Mouse (Mus musculus) layer of hippocampus, adult 18-20 months (tissue): ENCODE results near the gene Gm11554. TPM values are rescaled to one million over a fixed set of nuclear protein-coding genes. Genes with fewer than 3 reads are reported as not detected.
"Not testable (repeated sequence)": the region's sequence is repeated elsewhere in the genome, so short reads cannot be mapped to it uniquely, and the experiment has no call there.

Experiments
- DNase-seq, 2 experiments: peaks; one replicate each; pipeline ENCODE4 v3.0.0; 2022; ENCODE audit warnings: low spot score in 2 of 2
- long read RNA-seq: library from polyadenylated mRNA; stranded (forward); transcript quantifications from one replicate; pipeline ENCODE4 v2.0.0, GENCODE M21; 2021
- total RNA-seq, 2 experiments: library from RNA; stranded (reverse); gene quantifications; 2 replicates each; pipeline ENCODE4 v1.2.3; 2021

Gene Gm11554
- total RNA-seq, result not detected
- long read RNA-seq, result 0 reads

DNA sequence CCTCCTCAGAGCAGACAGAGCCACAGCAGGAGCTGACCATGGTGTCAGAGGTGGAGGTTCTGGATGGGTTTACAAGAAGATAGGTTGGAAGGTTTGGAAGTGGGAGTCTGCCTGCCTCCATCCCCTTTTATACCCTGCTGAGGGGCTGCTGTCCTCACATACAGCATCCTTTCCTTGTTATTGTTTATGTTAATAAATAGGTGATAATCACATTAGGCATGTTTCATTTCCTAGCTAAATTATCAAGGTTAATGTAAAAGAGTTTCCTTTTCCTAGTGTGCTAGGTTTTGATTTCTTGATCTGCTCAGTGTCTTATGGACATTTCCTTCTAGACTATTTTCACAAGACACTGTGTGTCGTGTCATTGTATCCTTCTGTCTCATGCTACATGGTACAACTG is at the start of gene Gm11554:
Gm11554 (minus strand) TSS at position 101 of the 400 bp plus-strand sequence.
- not testable (repeated sequence) for DNase-seq

DNA sequence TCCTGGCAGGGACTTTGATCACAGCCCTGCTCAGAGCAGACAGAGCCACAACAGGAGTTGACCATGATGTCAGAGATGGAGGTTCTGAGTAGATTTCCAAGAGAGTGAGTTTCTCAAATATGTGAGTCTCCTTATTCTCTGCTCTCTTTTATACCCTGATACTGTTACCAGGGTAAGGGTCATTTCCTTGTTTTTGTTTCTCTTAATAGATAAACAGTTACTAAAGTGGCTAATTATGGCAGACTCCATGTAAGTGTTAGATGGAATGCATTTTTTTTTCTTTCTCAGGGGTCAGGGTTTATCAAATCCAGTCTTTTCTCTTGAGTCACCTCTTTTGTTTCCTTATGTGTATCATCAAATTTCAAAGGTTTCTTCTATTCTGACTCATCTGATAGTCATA is 47.3 kb upstream of the Gm11554 start, which contains the start of gene Krtap4-16:
Krtap4-16 (minus strand) TSS at position 101 of the 400 bp plus-strand sequence.
- DNase-seq, result no peak

DNA sequence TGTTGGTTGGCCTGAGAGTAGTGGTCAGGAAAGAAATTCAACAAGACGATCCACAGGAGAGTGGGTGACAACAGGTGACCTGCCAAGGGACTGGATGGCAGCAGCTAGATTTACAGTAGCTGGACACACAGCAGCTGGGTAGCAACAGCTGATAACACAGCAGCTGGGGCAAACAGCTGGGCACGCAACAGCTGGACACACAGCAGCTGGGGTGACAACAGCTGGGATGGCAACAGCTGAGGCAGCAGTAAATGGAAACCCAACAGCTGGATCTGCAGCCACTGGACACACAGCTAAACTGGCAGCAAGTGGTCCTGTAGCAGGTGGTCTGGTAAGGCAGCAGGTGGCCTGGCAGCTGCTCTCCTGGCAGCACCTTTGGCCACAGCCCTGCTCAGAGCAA is 42.5 kb upstream of the Gm11554 start:
- no peak for DNase-seq

DNA sequence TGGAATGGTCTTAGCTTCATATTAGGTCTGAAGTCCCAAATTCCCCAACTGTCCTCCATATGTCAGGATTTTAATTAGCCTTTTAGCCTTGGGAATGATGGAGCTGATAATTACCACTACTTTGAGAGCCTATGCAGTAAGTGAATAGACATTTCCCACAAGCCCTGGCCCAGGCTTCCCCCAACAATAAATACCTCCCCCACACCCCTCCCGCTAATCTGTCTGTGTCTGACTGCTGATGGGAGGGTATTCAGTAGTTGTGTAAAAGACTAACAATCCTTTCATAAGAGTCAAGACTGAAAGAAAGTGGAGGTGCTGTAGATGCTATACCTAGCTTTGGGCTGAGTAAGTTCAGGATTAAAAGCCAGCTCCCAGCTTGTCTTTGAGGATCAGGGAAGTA is 37.9 kb upstream of the Gm11554 start:
- no peak for DNase-seq

DNA sequence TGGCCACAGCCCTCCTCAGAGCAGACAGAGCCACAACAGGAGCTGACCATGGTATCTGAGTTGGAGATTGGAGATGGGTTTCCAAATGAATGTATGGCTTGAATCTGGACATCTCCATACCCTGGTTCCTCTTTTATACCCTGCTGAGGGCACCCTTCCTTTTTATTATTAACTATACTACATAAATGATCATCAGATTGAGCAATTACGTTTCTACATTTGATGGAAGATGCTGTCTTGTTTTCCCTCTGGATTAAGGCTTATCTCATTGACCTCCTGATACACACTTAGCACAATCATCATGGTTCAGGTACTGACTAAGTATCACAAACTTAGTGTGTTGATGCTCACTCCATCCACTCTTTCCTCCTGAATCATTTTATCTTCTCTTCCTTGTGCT is 33.7 kb upstream of the Gm11554 start, which contains the start of gene 2300003K06Rik:
2300003K06Rik (minus strand) TSS at position 101 of the 400 bp plus-strand sequence.
- DNase-seq, result no peak

DNA sequence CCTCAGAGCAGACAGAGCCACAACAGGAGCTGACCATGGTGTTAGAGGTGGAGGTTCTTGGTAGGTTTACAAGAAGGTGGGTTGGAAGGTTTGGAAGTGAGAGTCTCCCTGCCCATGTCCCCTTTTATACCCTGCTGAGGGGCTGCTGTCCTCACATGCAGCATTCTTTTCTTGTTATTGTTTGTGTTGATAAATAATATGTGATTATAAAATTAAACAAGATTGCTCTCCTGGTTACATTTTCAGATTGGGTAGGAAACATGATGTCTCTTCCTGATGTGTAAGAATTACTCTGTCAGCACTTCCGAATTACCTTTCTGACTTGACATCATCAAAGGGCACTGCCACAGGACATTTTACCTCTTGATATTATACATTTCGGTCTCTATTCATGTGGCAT is 11.3 kb upstream of the Gm11554 start, which contains the start of gene Gm11564:
Gm11564 (minus strand) TSS at position 101 of the 400 bp plus-strand sequence.
- not testable (repeated sequence) for DNase-seq

DNA sequence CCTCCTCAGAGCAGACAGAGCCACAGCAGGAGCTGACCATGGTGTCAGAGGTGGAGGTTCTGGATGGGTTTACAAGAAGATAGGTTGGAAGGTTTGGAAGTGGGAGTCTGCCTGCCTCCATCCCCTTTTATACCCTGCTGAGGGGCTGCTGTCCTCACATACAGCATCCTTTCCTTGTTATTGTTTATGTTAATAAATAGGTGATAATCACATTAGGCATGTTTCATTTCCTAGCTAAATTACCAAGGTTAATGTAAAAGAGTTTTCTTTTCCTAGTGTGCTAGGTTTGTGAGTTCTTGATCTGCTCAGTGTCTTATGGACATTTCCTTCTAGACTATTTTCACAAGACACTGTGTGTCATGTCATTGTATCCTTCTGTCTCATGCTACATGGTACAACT is 5.5 kb upstream of the Gm11554 start, which contains the start of gene Krtap4-13:
Krtap4-13 (minus strand) TSS at position 101 of the 400 bp plus-strand sequence.
- DNase-seq, result not testable (repeated sequence)

DNA sequence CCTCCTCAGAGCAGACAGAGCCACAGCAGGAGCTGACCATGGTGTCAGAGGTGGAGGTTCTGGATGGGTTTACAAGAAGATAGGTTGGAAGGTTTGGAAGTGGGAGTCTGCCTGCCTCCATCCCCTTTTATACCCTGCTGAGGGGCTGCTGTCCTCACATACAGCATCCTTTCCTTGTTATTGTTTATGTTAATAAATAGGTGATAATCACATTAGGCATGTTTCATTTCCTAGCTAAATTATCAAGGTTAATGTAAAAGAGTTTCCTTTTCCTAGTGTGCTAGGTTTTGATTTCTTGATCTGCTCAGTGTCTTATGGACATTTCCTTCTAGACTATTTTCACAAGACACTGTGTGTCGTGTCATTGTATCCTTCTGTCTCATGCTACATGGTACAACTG is 5.4 kb downstream of the Gm11554 start, which contains the start of gene Gm11569:
Gm11569 (minus strand) TSS at position 101 of the 400 bp plus-strand sequence.
- DNase-seq, result not testable (repeated sequence)

DNA sequence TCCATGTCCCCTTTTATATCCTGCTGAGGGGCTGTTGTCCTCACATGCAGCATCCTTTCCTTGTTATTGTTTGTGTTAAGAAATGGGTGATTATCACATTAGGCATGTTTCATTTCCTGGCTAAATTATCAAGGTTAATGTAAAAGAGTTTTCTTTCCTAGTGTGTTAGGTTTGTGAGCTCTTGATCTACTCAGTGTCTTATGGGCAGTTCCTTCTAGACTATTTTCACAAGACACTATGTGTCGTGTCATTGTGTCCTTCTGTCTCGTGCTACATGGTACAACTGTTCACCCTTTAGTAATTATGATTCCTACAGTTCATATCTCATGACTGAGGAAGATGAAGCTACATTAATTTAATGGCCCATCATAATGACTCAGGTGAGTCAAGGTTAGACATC is 10.9 kb downstream of the Gm11554 start, which contains the start of gene Gm11596:
Gm11596 (minus strand) TSS at position 101 of the 400 bp plus-strand sequence.
- DNase-seq, result no peak

DNA sequence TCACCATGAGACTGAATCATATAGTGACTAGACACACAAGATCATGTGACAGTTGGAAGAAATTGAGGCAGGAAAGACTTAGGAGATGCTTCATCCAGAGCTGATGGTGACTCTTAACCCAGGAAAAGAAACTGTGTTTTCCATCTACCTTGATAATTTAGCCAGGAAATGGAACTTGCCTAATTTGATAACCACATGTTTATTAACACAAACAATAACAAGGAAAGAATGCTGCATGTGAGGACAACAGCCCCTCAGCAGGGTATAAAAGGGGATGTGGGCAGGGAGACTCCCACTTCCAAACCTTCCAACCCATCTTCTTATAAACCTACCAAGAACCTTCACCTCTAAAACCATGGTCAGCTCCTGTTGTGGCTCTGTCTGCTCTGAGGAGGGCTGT is 19.3 kb downstream of the Gm11554 start, which contains the start of gene Krtap4-9:
Krtap4-9 (plus strand) TSS at position 301 of the 400 bp plus-strand sequence.
- DNase-seq, result not testable (repeated sequence)

DNA sequence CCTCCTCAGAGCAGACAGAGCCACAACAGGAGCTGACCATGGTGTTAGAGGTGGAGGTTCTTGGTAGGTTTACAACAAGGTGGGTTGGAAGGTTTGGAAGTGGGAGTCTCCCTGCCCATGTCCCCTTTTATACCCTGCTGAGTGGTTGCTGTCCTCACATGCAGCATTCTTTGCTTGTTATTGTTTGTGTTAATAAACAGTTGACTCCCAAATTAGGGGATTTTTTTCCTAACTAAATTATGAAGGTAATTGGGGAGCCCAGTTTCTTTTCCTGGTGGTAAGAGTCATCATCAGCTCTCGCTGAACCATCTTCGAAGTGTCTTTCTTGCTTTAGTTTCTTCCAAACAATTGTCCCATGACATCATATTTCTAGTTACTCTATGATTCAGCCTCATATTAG is 23.6 kb downstream of the Gm11554 start, which contains the start of gene Krtap4-8:
Krtap4-8 (minus strand) TSS at position 101 of the 400 bp plus-strand sequence.
- DNase-seq, result no peak

DNA sequence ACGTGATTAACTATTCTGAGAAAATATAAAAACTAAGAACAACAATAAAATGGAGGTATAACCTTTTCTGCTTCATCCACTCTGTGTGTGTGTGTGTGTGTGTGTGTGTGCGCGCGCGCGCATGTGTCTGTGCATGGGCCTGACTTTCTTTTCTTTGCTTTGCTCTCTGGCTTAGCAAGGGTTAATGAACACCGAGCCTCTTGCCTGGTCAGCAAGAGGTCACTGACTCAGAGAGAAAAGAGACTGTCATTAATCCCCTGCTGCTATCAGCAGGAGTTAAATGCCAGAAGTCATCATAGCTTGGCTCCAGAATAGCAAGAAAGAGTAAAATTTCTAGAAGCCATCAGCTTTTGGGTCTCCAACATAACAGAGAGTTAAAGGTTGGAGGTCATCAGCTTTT is 25.8 kb downstream of the Gm11554 start:
- no peak for DNase-seq

DNA sequence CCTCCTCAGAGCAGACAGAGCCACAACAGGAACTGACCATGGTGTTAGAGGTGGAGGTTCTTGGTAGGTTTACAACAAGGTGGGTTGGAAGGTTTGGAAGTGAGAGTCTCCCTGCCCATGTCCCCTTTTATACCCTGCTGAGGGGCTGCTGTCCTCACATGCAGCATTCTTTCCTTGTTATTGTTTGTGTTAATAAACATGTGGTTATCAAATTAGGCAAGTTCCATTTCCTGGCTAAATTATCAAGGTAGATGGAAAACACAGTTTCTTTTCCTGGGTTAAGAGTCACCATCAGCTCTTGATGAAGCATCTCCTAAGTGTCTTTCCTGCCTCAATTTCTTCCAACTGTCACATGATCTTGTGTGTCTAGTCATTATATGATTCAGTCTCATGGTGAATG is 31.4 kb downstream of the Gm11554 start, which contains the start of gene Gm11595:
Gm11595 (minus strand) TSS at position 101 of the 400 bp plus-strand sequence.
- not testable (repeated sequence) for DNase-seq

DNA sequence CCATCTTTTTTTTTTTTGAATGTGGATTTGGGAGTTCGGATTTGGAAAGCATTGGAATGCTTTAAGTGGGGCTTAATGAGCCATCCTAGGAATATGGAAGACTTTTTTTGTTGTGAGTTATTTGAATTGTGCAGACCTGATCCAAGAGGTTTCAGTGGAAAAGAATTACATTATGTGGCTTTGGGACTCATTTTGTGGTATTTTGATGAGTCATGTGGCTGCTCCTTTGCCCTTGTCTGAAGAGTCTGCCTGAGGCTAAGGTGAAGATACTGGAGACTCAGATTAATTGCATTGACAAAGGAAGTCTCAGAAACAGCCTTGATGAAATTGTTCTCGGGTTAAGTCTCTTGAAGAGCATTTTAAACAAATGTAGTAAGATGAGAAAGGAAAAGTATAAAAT is 35.8 kb downstream of the Gm11554 start:
- DNase-seq, result no peak

DNA sequence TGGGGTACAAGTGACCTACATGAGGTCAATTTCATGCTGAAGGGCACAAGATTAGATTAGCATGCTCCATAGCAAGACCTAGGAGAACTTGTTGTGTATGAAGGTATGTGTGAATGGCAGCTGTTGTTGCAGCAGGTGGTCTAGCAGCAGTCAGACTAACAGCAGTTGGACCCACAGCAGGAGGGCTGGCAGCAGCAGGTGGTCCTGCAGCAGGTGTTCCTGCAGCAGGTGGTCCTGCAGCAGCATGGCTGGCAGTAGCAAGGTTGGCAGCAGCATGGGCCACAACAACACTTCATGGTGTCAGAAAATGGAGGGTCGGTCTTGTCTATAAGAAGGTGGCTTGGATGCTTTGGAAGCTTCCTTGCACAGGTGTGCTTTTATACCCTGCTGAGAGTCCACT is 45.4 kb downstream of the Gm11554 start:
- DNase-seq, result no peak

Other genes starting within 250 kb of the Gm11554 start
- not detected for gene Krtap3-2, start 247.6 kb downstream of the Gm11554 start, total RNA-seq
- gene Gm11939, start 245.0 kb downstream of the Gm11554 start, total RNA-seq, result not detected
- gene Krtap3-1, start 237.8 kb downstream of the Gm11554 start, total RNA-seq, result not detected
- not detected for gene Krtap1-5, start 223.4 kb downstream of the Gm11554 start, total RNA-seq
- gene Krtap1-4, start 220.8 kb downstream of the Gm11554 start, total RNA-seq, result not detected
- not detected for gene Krtap1-3, start 213.1 kb downstream of the Gm11554 start, total RNA-seq
- not detected for gene Krtap9-3, start 206.3 kb downstream of the Gm11554 start, total RNA-seq
- not detected for gene Gm11938, start 201.1 kb downstream of the Gm11554 start, total RNA-seq
- not detected for gene Gm11937, start 194.3 kb downstream of the Gm11554 start, total RNA-seq
- not detected for gene Krtap2-4, start 189.6 kb downstream of the Gm11554 start, total RNA-seq
- gene Gm11562, start 184.0 kb downstream of the Gm11554 start, total RNA-seq, result not detected
- not detected for gene Krtap4-1, start 176.2 kb downstream of the Gm11554 start, total RNA-seq
- not detected for gene Krtap4-2, start 169.4 kb downstream of the Gm11554 start, total RNA-seq
- gene Krtap4-7, start 160.4 kb downstream of the Gm11554 start, total RNA-seq, result not detected
- not detected for gene Gm11555, start 154.2 kb downstream of the Gm11554 start, total RNA-seq
- not detected for gene Gm11563, start 145.5 kb downstream of the Gm11554 start, total RNA-seq
- not detected for gene Krtap4-6, start 138.5 kb downstream of the Gm11554 start, total RNA-seq
- gene Gm14190, start 113.7 kb downstream of the Gm11554 start, total RNA-seq, result not detected
- gene Gm14180, start 70.2 kb downstream of the Gm11554 start, total RNA-seq, result not detected
- gene Gm11595, start 31.5 kb downstream of the Gm11554 start, total RNA-seq, result not detected
- gene Krtap4-8, start 23.7 kb downstream of the Gm11554 start, total RNA-seq, result not detected
- not detected for gene Krtap4-9, start 19.2 kb downstream of the Gm11554 start, total RNA-seq
- gene Gm11596, start 11.0 kb downstream of the Gm11554 start, total RNA-seq, result not detected
- not detected for gene Gm11569, start 5.5 kb downstream of the Gm11554 start, total RNA-seq
- not detected for gene Krtap4-13, start 5.4 kb upstream of the Gm11554 start, total RNA-seq
- gene Gm11564, start 11.2 kb upstream of the Gm11554 start, total RNA-seq, result not detected
- not detected for gene 2300003K06Rik, start 33.6 kb upstream of the Gm11554 start, total RNA-seq
- not detected for gene Krtap4-16, start 47.2 kb upstream of the Gm11554 start, total RNA-seq
- not detected for gene Gm11568, start 53.5 kb upstream of the Gm11554 start, total RNA-seq
- gene Gm11559, start 60.0 kb upstream of the Gm11554 start, total RNA-seq, result not detected
- not detected for gene Krtap9-1, start 68.9 kb upstream of the Gm11554 start, total RNA-seq
- not detected for gene Gm11567, start 74.7 kb upstream of the Gm11554 start, total RNA-seq
- gene Krtap31-1, start 103.5 kb upstream of the Gm11554 start, total RNA-seq, result not detected
- gene Gm11565, start 110.3 kb upstream of the Gm11554 start, total RNA-seq, result not detected
- not detected for gene Krtap31-2, start 131.8 kb upstream of the Gm11554 start, total RNA-seq
- not detected for gene Krtap9-5, start 144.0 kb upstream of the Gm11554 start, total RNA-seq
- not detected for gene Krtap29-1, start 174.6 kb upstream of the Gm11554 start, total RNA-seq
- not detected for gene Krtap16-1, start 182.2 kb upstream of the Gm11554 start, total RNA-seq
- not detected for gene Krtap17-1, start 189.5 kb upstream of the Gm11554 start, total RNA-seq
- not detected for gene Krt33a, start 211.8 kb upstream of the Gm11554 start, total RNA-seq
- gene Krt33b, start 225.4 kb upstream of the Gm11554 start, total RNA-seq, result not detected
- not detected for gene Krt34, start 237.1 kb upstream of the Gm11554 start, total RNA-seq
- gene Krt31, start 246.1 kb upstream of the Gm11554 start, total RNA-seq, result not detected